8 mouse cellular contexts compared by ENCODE assay signal in genomic region chr5:24351278-24351677, GRCm38 (mm10). TPM values are rescaled to one million over a fixed set of nuclear protein-coding genes. Genes with fewer than 3 reads are reported as not detected.
DNase-seq lines count a peak whose midpoint lies in the region; ATAC-seq and TF ChIP-seq lines count a peak whose summit lies in the region.

TSS of gene Kcnh2 (minus strand) at chr5:24351604.

- DNase-seq in cerebellum, postnatal 36 days: no peak
- DNase-seq in thymus, adult 2 months: no peak
- DNase-seq in thymus, adult 18-20 months: no peak
- DNase-seq in midbrain, embryonic 10.5 days (ENCODE audit: low spot score): no peak
- DNase-seq in right cerebral cortex, postnatal 25 days: no peak
- no peak for DNase-seq in natural killer cell, adult 2 months (ENCODE audit: low spot score in 2 of 2)

- H3K27me3 ChIP-seq in thymus, adult 2 months (ENCODE audit: control insufficient read depth, insufficient read depth, low read length): no peaks in the 10 kb centered on the region
- H3K27me3 ChIP-seq in hindbrain, embryonic 16.5 days (replicated peaks; ENCODE audit: control insufficient read depth, insufficient read depth, low read length): no peaks in the 10 kb centered on the region
- H3K27me3 ChIP-seq in midbrain, embryonic 10.5 days (ENCODE audit: low read depth, poor library complexity, severe bottlenecking): peaks cover 85% of the 10 kb centered on the region

- H3K9ac ChIP-seq in hindbrain, embryonic 16.5 days (ENCODE audit: low read depth, low read length): peak within 1 kb of the TSS; percentile 89

- TF ChIP-seq CTCF in thymus, adult 2 months (IDR thresholded peaks at IDR 0.05; ENCODE audit: borderline replicate concordance, control insufficient read depth, extremely low read depth, insufficient read depth, low read length, poor library complexity): no peak

- peaks cover 53% of the 10 kb centered on the region for H3K4me1 ChIP-seq in thymus, adult 2 months (replicated peaks; ENCODE audit: control insufficient read depth, insufficient read depth, low read length)
- peaks cover 42% of the 10 kb centered on the region for H3K4me1 ChIP-seq in hindbrain, embryonic 16.5 days (ENCODE audit: control insufficient read depth, insufficient read depth, low read depth, low read length)
- H3K4me1 ChIP-seq in midbrain, embryonic 10.5 days: peaks cover 76% of the 10 kb centered on the region

- ATAC-seq in cerebellum, adult (ENCODE audit: insufficient number of reproducible peaks, low FRiP score, low TSS enrichment): peak; percentile 13; the same call in 1 of the 2 replicates
- ATAC-seq in hindbrain, embryonic 16.5 days: peak; percentile 64

- no peaks in the 10 kb centered on the region for H3K9me3 ChIP-seq in hindbrain, embryonic 16.5 days (ENCODE audit: control insufficient read depth, low read length)
- no peaks in the 10 kb centered on the region for H3K9me3 ChIP-seq in midbrain, embryonic 10.5 days (replicated peaks)

- peak within 1 kb of the TSS; percentile 82 for H3K4me2 ChIP-seq in hindbrain, embryonic 16.5 days (ENCODE audit: low read length)

- 1% methylated on average over 53 of the region's 53 CpGs for WGBS in thymus, adult 2 months
- WGBS in hindbrain, embryonic 16.5 days: 0% methylated on average over 25 of the region's 53 CpGs
- WGBS in midbrain, embryonic 10.5 days: 2% methylated on average over 49 of the region's 53 CpGs

- no peak for TF ChIP-seq POLR2A in thymus, adult 2 months (IDR thresholded peaks at IDR 0.05; ENCODE audit: control insufficient read depth, extremely low read depth, insufficient read depth, low read length, poor library complexity)

- H3K27ac ChIP-seq in thymus, adult 2 months (ENCODE audit: control insufficient read depth, insufficient read depth, low read length): peak within 1 kb of the TSS; percentile 16; the same call in 1 of the 2 replicates
- H3K27ac ChIP-seq in hindbrain, embryonic 16.5 days (ENCODE audit: low read depth, low read length): peak within 1 kb of the TSS; percentile 82
- H3K27ac ChIP-seq in midbrain, embryonic 10.5 days (replicated peaks): peak within 1 kb of the TSS; percentile 91

- no peaks in the 10 kb centered on the region for H3K36me3 ChIP-seq in thymus, adult 2 months (ENCODE audit: control insufficient read depth, insufficient read depth, low read length)
- H3K36me3 ChIP-seq in hindbrain, embryonic 16.5 days (ENCODE audit: control insufficient read depth, insufficient read depth, low read length): no peaks in the 10 kb centered on the region
- 0 out of 2 replicates have a peak, but pooled peaks cover under 1% of the 10 kb centered on the region for H3K36me3 ChIP-seq in midbrain, embryonic 10.5 days

- H3K4me3 ChIP-seq in thymus, adult 2 months (ENCODE audit: control insufficient read depth, insufficient read depth, low read length): peak within 1 kb of the TSS; percentile 79
- peak within 1 kb of the TSS; percentile 77 for H3K4me3 ChIP-seq in hindbrain, embryonic 16.5 days (ENCODE audit: low read length)
- peak within 1 kb of the TSS; percentile 80 for H3K4me3 ChIP-seq in midbrain, embryonic 10.5 days

RNA-seq across cellular contexts. Expression of gene Kcnh2, which starts in this region (rescaled TPM):
- polyA plus RNA-seq in thymus, adult 2 months (2012; rRNA removed): 187 and 196 TPM in 2 replicates
- 13.0 and 14.0 TPM in 2 replicates for polyA plus RNA-seq in hindbrain, embryonic 16.5 days (2015; fragmentation: Nextera tagmentation; extraction: Ambion mirVana)
- polyA plus RNA-seq in midbrain, embryonic 10.5 days (2016; fragmentation: Nextera tagmentation; extraction: Ambion mirVana): 27.1 and 35.3 TPM in 2 replicates

Comparison
In these comparisons a context has a peak if more than half of its experiments do, and no peak if none do; other contexts are left out.
1. H3K27ac ChIP-seq: peak in every context shown above with its lines; median percentile 91 in midbrain, embryonic 10.5 days; 82 in hindbrain, embryonic 16.5 days; 16 in thymus, adult 2 months.